Mouse (Mus musculus): ENCODE measurements around the gene Opn5. TPM values are rescaled to one million over a fixed set of nuclear protein-coding genes. Genes with fewer than 3 reads are reported as not detected.

The Opn5 gene
- polyA plus RNA-seq (2012; rRNA removed): 0.21 and 0.32 TPM in 2 replicates

DNA sequence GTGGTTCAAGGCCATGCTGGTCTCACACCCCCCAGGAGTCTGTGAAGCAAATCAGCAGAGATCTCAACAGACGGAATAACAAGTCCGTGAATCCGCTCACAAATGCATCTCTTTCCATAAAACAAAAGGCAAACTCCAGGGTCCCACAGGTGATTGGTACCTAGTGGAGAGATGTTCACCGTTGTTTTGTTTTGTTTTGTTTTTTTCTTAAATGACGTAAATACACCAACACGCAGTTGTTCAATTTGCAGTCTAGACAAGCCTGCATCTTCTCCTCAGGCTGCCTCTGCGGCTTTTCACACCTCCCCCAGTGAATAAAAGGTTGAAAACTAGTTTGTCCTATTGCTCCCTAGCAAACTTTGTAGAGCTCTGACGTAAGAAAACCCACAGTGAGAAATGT lies at the start of gene Opn5:
Opn5 (minus strand) TSS at position 101 of the 400 bp plus-strand sequence.

Other genes starting within 250 kb of the Opn5 start
- gene Adgrf4, start 80.9 kb upstream of the Opn5 start, polyA plus RNA-seq (2012; rRNA removed): 1.3 and 1.7 TPM in 2 replicates
- 0.44 and 0.49 TPM in 2 replicates for gene Adgrf2, start 130.8 kb upstream of the Opn5 start, polyA plus RNA-seq (2012; rRNA removed)